Mouse (Mus musculus): ENCODE results near the gene Tm7sf3. TPM values are rescaled to one million over a fixed set of nuclear protein-coding genes. Genes with fewer than 3 reads are reported as not detected.

Gene Tm7sf3
- polyA plus RNA-seq (2017; shearing (Covaris generic)), result 1 to 10 TPM; 3.8 to 4.2 TPM

- peak; percentile 96 for ATAC-seq
Observed at GRCm38 (mm10) chr6:146642276-146643183, at the start of gene Tm7sf3, which contains the start of gene Med21. Gene Tm7sf3, minus strand, starts transcription at chr6:146642824. Gene Med21, plus strand, starts transcription at chr6:146642547.

DNA sequence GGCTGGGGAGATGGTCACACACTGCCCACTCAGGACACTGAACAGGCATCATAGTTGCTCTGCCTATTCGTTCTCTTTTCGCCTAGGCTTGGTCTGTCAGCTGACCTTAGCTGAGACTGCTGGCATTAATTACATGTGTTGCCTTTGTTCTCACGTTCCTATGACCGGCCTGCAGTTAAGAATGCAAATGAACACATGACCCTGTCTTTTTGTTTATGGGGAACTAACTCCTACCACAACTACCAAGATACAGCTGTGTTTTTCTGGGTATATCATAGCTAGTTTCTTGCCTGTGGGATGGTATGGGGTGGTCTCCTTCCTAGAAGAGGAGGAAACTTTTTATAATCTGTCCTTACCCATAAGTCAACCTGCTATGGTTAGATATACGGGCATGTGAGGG is 46.2 kb upstream of the Tm7sf3 start:
- no peak for ATAC-seq

GRCm38 (mm10) chr6:146688010-146688409 is 45.4 kb upstream of the Tm7sf3 start:
- no peak for ATAC-seq

DNA sequence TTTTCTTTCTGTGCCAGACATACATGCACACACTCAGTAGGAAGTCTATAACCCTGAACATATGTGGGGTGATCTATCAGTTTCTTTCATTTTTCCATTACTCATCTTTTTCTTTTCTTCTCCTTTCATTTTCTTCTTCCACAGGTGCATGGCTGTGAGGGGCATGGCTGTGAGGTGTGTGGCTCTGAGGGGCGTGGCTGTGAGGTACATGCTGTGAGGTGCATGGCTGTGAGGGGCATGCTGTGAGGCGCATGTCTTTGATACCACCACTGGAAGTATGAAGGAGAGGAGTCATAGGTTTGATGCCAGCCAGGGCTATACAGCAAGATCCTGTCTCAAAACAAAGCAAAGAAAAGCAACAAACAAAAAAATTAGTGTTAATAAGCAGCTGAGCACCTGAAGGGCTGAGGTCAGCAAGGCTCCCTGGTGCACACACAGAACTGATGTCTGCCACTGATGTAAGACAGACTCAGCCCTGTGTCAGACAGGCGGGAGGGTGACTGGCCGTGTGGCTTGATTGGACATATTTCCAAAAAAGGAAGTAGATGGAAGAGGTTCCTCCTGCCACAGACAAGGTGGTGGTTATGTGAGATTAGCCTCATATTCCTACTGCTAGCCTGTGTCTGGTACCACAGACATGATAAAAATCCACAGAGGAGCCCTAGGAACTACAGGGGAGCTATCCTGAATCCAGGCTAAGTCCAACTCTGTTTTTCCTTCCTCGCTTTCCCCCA is 44.0 kb upstream of the Tm7sf3 start:
- ATAC-seq, result no peak

DNA sequence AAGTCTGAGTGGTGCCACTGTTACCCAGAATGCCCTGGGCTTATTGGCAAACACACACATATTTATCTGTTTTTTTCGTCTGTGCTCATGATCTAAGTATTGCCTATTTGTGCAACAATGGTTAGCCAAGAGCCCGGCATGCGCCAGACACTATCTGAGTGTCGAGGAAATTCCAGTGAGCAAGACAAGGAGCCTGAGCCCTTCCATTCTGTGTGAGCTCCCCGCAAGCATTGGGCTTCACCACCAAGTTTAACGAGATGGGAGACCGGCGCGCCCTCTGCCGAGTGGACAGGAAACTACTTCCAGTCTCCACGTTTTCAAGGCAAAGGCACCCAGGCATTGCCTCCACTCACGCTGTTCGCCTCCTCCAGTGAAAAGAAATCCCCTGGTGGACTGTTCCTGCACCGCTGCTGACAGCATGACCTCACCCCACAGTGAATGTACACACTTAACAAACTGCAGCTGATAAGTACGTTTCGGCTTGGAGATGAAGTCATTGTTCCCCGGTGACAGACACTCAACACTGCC is 43.2 kb upstream of the Tm7sf3 start:
- ATAC-seq, result peak; percentile 45

DNA sequence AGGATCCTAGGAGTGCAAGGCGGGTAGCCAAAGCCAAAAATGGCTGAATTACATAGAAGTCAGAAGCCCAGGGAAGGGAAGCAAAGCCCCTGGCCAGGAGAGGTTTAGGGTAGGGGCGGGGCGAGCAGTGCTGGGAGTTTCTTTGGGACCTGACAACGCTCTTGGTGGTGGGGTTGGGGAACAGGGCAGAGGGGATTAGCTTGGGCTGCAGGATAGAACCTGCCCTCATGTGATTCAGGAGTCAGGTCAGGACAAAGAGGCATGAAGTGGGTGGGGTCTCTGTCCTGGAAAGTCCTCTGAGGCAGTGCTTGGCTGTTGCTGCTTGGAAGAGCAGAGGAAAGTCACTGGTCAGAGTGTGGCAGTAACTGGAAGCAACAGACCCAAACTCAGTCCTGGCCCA is 41.3 kb upstream of the Tm7sf3 start:
- ATAC-seq, result no peak

- no peak for ATAC-seq
Observed at GRCm38 (mm10) chr6:146678136-146679070, 35.8 kb upstream of the Tm7sf3 start.

GRCm38 (mm10) chr6:146676904-146677303 is 34.3 kb upstream of the Tm7sf3 start:
- ATAC-seq, result no peak

- ATAC-seq, result no peak
Observed at GRCm38 (mm10) chr6:146674881-146675536, 32.4 kb upstream of the Tm7sf3 start.

DNA sequence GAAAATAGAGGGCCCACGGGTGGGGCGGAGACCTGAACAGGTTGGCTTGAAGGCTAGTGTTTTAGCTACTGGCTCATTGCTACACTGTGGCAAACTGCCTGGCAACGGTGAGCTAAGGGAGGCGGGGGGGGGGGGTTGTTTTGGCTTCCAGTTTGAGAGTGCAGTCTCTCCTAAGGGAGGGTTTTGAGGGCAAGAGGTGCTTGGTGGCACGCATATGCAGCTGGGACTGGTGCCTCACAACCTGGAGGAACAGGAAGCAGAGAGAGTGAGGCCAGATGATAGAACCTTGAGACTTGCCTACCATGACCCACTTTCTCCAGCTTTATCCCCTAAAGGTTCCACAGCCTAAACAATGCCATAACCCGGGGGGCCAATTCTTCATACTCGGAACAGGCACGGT is 31.8 kb upstream of the Tm7sf3 start:
- ATAC-seq, result no peak

DNA sequence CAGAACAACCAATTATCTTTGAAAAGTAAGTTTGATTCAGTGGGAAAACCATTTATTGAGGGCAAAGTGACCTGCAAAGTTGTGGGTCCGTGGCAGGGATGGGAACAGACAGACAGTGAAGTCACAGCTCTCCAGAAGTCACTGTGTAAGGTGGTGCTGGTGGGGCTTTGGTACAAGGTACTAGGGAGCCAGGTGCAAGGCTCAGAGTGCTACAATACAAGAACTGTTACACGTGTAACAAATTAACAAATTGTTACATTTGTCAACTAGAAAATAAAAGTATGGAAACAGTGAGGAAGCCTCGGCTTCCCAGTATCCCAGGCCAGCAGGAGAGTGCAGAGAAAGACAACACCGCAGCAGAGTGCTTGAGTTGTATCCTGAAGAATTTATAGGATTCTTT is 31.1 kb upstream of the Tm7sf3 start:
- ATAC-seq, result no peak

GRCm38 (mm10) chr6:146672106-146672505 is 29.5 kb upstream of the Tm7sf3 start:
- no peak for ATAC-seq

DNA sequence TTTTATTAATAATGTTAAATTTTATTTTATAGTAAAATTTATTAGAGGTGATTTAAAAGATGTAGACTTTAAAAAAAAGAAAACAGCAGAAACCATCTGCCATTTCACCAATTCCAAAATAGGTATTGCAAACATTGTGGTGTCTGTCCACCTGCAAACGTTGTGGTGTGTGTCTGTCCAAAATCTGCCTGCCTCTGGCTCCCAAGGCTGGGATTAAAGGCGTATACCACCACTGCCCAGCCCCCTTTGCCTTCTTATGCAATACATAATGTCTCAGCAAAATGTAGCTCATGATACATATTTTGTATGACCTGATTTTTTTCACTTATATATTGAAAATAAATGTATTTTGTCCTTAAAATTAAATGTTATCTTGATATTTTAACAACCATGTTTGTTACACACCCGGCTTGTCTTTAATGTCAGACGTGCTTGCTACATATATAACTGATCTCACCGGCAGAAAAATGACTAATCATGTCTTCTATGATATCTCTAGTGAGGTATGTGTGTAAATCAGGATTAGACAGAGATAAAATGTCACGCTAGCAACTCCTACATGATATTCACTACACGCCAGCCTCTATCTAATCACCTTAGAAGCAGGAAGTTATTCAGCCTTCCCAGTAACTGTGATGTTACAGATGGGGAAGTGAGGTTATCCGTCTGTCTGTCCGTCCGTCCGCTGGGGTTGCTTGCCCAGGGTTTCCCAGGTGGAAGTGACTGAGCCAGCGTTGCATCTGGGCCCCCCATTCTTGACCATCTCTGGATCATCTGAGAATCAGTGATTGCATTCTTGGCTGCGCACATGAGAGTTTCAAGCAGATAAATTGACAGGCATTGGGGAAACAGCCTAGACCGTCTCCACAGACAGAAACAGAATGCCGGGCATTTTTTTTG is 28.6 kb upstream of the Tm7sf3 start:
- no peak for ATAC-seq

- ATAC-seq, result no peak
Observed at GRCm38 (mm10) chr6:146668606-146669005, 26.0 kb upstream of the Tm7sf3 start.

DNA sequence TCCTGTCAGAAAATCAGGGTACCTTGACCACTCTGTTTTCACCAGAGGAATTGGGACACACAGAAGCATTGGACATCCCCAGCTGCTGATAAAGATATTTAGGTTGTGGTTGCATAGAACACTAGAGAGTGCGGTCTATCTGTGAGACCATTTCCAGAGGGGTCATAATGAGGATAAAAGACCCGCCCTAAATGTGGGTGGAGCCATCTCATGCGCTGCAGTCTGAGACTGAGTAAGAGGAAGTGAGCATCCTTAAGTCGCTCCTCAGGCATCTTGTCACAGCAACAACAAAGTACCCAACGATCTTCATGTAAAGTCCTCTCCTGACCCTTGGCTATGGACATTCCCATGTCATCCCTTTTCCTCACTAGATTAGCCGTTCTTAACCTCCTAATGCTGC is 24.2 kb upstream of the Tm7sf3 start:
- no peak for ATAC-seq

DNA sequence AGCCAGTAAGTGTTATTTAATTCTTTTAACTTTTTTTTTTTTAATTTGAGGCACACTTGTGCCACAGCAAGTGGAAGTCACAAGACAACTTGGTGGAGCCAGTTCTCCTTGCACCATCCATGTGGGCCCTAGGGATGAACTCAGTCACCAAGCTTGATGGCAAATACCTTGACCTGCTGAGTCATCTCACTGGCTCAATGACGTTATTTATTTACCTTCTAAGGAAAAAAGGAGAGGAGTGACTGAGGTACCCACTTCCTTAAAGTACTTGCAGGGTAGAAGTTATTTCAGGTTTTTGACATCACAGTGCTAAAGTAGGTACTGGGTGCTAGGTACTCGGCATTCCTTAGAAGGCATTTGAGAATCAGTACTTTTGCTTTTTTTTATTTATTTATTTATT is 22.8 kb upstream of the Tm7sf3 start:
- ATAC-seq, result no peak

- ATAC-seq, result no peak
Observed at GRCm38 (mm10) chr6:146664917-146665316, 22.3 kb upstream of the Tm7sf3 start.

DNA sequence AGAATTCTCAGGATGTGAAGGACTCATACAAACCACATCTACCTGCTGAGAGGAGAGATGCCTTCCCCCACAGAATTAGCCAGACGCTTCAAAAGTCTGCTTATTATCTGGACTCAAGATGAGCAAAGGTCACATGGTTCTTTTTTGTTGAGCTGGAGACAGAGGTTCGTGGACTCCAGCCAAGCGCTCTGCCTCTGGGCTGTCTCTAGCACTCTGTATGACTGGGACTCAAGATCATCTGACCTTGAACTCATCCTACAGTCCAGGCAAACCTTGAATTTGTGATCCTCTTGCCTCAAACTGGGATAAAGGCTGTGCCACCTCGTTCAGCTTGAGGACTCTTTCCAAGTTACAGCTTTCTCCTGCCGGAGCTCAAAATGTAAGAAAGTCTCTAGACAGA is 21.5 kb upstream of the Tm7sf3 start:
- ATAC-seq, result no peak

DNA sequence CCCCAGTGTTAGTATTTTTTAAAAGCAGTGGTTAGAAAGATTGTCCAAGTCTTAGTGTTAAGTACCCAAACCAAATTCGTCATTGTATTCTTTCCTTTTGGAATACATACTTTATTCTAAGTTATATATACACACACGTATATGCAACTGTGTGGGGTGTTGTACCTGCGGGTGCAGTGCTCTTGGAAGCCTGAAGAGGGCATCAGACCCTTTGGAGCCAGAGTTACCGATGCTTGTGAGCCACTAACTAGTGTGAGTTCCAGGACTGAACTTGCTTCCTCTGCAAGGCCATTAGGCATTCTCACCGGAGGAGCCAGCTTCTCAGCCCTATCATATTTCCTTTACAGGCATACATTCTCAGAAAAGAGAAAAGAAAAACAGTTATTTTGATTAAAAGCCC is 20.1 kb upstream of the Tm7sf3 start:
- peak; percentile 75 for ATAC-seq

- ATAC-seq, result no peak
Observed at GRCm38 (mm10) chr6:146661655-146662054, 19.0 kb upstream of the Tm7sf3 start.

DNA sequence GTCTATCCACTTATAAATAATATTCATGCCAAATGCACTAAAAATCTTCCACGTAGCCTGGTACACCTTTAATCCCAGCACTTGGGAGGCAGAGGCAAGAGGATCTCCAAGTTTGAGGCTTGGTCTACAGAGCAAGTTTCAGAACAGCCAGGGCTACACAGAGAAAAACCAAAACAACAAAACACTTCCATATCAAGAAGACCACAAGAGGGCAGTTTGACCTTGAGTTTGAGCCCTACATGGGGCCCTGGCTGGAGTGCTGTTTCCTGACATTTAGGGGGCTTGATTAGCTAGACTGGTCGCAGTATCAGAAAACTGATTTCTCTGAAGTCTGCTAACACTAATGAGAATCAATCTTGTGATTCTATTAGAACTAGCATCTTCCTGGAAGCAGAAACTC is 18.0 kb upstream of the Tm7sf3 start:
- ATAC-seq, result no peak
